Mouse (Mus musculus): ENCODE results near the gene Il1rap. TPM values are rescaled to one million over a fixed set of nuclear protein-coding genes. Genes with fewer than 3 reads are reported as not detected.

Il1rap gene
- polyA plus RNA-seq, 1 experiment from 2014 or later = 3.9 TPM

- Histone ChIP-seq H3K4me1 (ENCODE audit: control insufficient read depth, insufficient read depth, low read length) (no peaks in the 10 kb centered on the region), H3K27me3 (ENCODE audit: control insufficient read depth, insufficient read depth, low read length) (no peaks in the 10 kb centered on the region), H3K27ac (ENCODE audit: low read length) (no peak overlapping the region), H3K9me3 (replicated peaks; ENCODE audit: control insufficient read depth, low read length) (no peaks in the 10 kb centered on the region), H3K36me3 (ENCODE audit: control insufficient read depth, insufficient read depth) (no peaks in the 10 kb centered on the region), H3K4me2 (ENCODE audit: low read depth, low read length) (no peak overlapping the region), H3K9ac (ENCODE audit: low read length) (no peak overlapping the region), H3K4me3 (ENCODE audit: low read length) (no peak overlapping the region)
- 24% methylated on average over 2 of the region's 2 CpGs for WGBS
- ATAC-seq (replicated peaks; ENCODE audit: extremely low read depth, insufficient read depth, low FRiP score) = no peak
Observed at GRCm38 (mm10) chr16:26646066-26646465, 64.6 kb downstream of the Il1rap start.

DNA sequence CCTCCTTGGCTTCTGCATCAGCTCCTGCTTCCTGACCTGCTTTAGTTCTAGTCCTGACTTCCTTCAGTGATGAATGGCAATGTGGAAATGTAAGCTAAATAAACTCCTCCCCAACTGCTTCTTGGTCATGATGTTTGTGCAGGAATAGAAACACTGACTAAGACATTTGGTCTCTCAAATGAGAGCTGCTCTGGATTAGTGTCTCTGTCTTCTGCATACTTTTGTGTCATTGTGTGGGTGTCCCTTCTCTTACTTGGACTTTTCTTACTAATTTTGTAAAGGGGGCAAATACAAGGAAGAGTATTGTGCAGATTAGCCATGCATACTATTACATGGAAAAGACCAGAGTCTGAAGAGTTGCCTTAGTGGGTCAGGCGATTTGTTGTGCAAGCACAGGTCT lies 65.5 kb downstream of the Il1rap start:
- 82% methylated on average over 1 of the region's 1 CpGs for WGBS
- Histone ChIP-seq H3K27me3 (ENCODE audit: control insufficient read depth, insufficient read depth, low read length) (no peaks in the 10 kb centered on the region), H3K4me2 (ENCODE audit: low read depth, low read length) (no peak overlapping the region), H3K9me3 (replicated peaks; ENCODE audit: control insufficient read depth, low read length) (no peaks in the 10 kb centered on the region), H3K36me3 (ENCODE audit: control insufficient read depth, insufficient read depth) (no peaks in the 10 kb centered on the region), H3K27ac (ENCODE audit: low read length) (no peak overlapping the region), H3K9ac (ENCODE audit: low read length) (no peak overlapping the region), H3K4me1 (ENCODE audit: control insufficient read depth, insufficient read depth, low read length) (no peaks in the 10 kb centered on the region), H3K4me3 (ENCODE audit: low read length) (no peak overlapping the region)
- ATAC-seq (replicated peaks; ENCODE audit: extremely low read depth, insufficient read depth, low FRiP score) = no peak

GRCm38 (mm10) chr16:26662722-26663436 lies 81.4 kb downstream of the Il1rap start:
- 81% methylated on average over 7 of the region's 7 CpGs for WGBS
- no peak for ATAC-seq (replicated peaks; ENCODE audit: extremely low read depth, insufficient read depth, low FRiP score)
- Histone ChIP-seq H3K27me3 (ENCODE audit: control insufficient read depth, insufficient read depth, low read length) (no peaks in the 10 kb centered on the region), H3K27ac (ENCODE audit: low read length) (no peak overlapping the region), H3K4me1 (ENCODE audit: control insufficient read depth, insufficient read depth, low read length) (no peaks in the 10 kb centered on the region), H3K4me3 (ENCODE audit: low read length) (no peak overlapping the region), H3K4me2 (ENCODE audit: low read depth, low read length) (no peak overlapping the region), H3K36me3 (ENCODE audit: control insufficient read depth, insufficient read depth) (no peaks in the 10 kb centered on the region), H3K9ac (ENCODE audit: low read length) (no peak overlapping the region), H3K9me3 (replicated peaks; ENCODE audit: control insufficient read depth, low read length) (no peaks in the 10 kb centered on the region)

DNA sequence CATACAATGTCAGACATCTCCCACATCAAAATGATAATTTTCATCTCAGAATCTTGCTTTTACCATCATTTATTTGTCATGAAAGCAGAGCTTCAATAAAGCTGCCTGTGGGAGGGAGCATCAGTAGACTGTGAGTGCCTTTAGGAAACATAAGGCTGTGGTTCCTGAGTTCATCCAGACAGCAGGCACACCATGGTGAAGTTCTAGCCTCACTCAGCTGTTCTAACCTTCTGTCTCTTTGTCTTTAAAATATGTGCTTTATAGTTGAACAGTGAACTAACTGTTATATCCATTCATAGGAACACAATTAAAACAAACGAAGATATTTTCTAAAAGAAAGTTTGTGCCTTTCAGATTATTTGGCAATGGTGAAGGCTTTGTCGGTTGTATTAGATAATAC lies 84.9 kb downstream of the Il1rap start:
- H3K4me1 ChIP-seq (ENCODE audit: control insufficient read depth, insufficient read depth, low read length) = no peaks in the 10 kb centered on the region
- no peak overlapping the region for H3K27ac ChIP-seq (ENCODE audit: low read length)
- no peak for ATAC-seq (replicated peaks; ENCODE audit: extremely low read depth, insufficient read depth, low FRiP score)
- no peak overlapping the region for H3K4me3 ChIP-seq (ENCODE audit: low read length)
- H3K27me3 ChIP-seq (ENCODE audit: control insufficient read depth, insufficient read depth, low read length) = no peaks in the 10 kb centered on the region
- no peak overlapping the region for H3K9ac ChIP-seq (ENCODE audit: low read length)
- 65% methylated on average over 2 of the region's 2 CpGs for WGBS
- no peak overlapping the region for H3K4me2 ChIP-seq (ENCODE audit: low read depth, low read length)
- H3K9me3 ChIP-seq (replicated peaks; ENCODE audit: control insufficient read depth, low read length) = no peaks in the 10 kb centered on the region
- H3K36me3 ChIP-seq (ENCODE audit: control insufficient read depth, insufficient read depth) = no peaks in the 10 kb centered on the region

- Histone ChIP-seq H3K27me3 (ENCODE audit: control insufficient read depth, insufficient read depth, low read length) (no peaks in the 10 kb centered on the region), H3K36me3 (ENCODE audit: control insufficient read depth, insufficient read depth) (no peaks in the 10 kb centered on the region), H3K4me3 (ENCODE audit: low read length) (no peak overlapping the region), H3K4me2 (ENCODE audit: low read depth, low read length) (no peak overlapping the region), H3K9ac (ENCODE audit: low read length) (no peak overlapping the region), H3K27ac (ENCODE audit: low read length) (no peak overlapping the region), H3K9me3 (replicated peaks; ENCODE audit: control insufficient read depth, low read length) (no peaks in the 10 kb centered on the region), H3K4me1 (ENCODE audit: control insufficient read depth, insufficient read depth, low read length) (no peaks in the 10 kb centered on the region)
- 45% methylated on average over 2 of the region's 2 CpGs for WGBS
- no peak for ATAC-seq (replicated peaks; ENCODE audit: extremely low read depth, insufficient read depth, low FRiP score)
Observed at GRCm38 (mm10) chr16:26669081-26669480, 87.6 kb downstream of the Il1rap start.

DNA sequence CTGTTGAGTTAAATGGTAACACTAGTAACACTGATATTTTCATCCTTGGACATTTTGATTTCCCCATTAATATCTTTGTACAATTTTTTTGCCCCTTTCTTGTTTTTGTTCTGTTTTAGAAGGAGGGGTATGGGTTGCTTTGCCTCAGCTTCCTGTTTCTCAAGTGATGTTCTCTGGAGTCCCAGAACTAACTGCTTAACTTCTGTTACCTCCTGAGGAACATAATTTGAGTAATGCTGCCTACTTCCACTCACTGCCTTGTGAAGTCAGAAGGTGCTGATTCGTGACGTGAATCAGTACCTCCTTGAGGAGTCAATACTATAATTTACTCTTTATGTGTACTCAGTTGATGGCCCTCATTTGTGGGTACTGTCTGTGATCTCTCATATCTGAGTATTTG lies 98.9 kb downstream of the Il1rap start:
- no peak overlapping the region for H3K27ac ChIP-seq (ENCODE audit: low read length)
- no peak for ATAC-seq (replicated peaks; ENCODE audit: extremely low read depth, insufficient read depth, low FRiP score)
- 83% methylated on average over 2 of the region's 2 CpGs for WGBS
- H3K4me1 ChIP-seq (ENCODE audit: control insufficient read depth, insufficient read depth, low read length) = no peaks in the 10 kb centered on the region
- no peaks in the 10 kb centered on the region for H3K27me3 ChIP-seq (ENCODE audit: control insufficient read depth, insufficient read depth, low read length)
- H3K4me3 ChIP-seq (ENCODE audit: low read length) = no peak overlapping the region
- no peaks in the 10 kb centered on the region for H3K36me3 ChIP-seq (ENCODE audit: control insufficient read depth, insufficient read depth)
- H3K9me3 ChIP-seq (replicated peaks; ENCODE audit: control insufficient read depth, low read length) = no peaks in the 10 kb centered on the region
- H3K4me2 ChIP-seq (ENCODE audit: low read depth, low read length) = no peak overlapping the region
- H3K9ac ChIP-seq (ENCODE audit: low read length) = no peak overlapping the region

- H3K9ac ChIP-seq (ENCODE audit: low read length) = no peak overlapping the region
- no peaks in the 10 kb centered on the region for H3K4me1 ChIP-seq (ENCODE audit: control insufficient read depth, insufficient read depth, low read length)
- no peaks in the 10 kb centered on the region for H3K27me3 ChIP-seq (ENCODE audit: control insufficient read depth, insufficient read depth, low read length)
- H3K9me3 ChIP-seq (replicated peaks; ENCODE audit: control insufficient read depth, low read length) = no peaks in the 10 kb centered on the region
- H3K4me3 ChIP-seq (ENCODE audit: low read length) = no peak overlapping the region
- H3K36me3 ChIP-seq (ENCODE audit: control insufficient read depth, insufficient read depth) = no peaks in the 10 kb centered on the region
- H3K27ac ChIP-seq (ENCODE audit: low read length) = no peak overlapping the region
- no peak overlapping the region for H3K4me2 ChIP-seq (ENCODE audit: low read depth, low read length)
- 50% methylated on average over 2 of the region's 2 CpGs for WGBS
- no peak for ATAC-seq (replicated peaks; ENCODE audit: extremely low read depth, insufficient read depth, low FRiP score)
Observed at GRCm38 (mm10) chr16:26689771-26690170, 108.3 kb downstream of the Il1rap start.

DNA sequence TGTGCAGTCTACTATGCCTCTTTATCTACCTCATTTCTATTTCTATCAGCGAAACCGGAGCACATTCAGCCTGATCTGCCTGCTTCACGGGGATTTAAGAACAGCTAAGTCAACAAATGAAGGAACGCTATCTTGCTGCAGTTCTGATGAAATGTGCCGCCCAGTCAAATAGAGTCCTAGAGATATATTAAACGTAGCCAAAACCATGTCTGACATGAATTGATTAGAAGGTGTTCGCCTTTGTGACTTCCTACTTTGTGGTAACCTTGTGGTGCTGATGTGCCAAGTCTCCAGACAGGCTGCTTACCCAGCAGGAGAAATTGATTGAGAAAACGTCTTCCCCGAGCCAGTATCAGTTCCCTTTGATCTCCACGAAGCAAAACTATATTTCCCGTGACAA lies 109.8 kb downstream of the Il1rap start:
- WGBS = 53% methylated on average over 11 of the region's 11 CpGs

GRCm38 (mm10) chr16:26698076-26698475 lies 116.6 kb downstream of the Il1rap start:
- Histone ChIP-seq H3K36me3 (ENCODE audit: control insufficient read depth, insufficient read depth) (no peaks in the 10 kb centered on the region), H3K9ac (ENCODE audit: low read length) (no peak overlapping the region), H3K9me3 (replicated peaks; ENCODE audit: control insufficient read depth, low read length) (no peaks in the 10 kb centered on the region), H3K4me3 (ENCODE audit: low read length) (no peak overlapping the region), H3K4me2 (ENCODE audit: low read depth, low read length) (no peak overlapping the region), H3K4me1 (ENCODE audit: control insufficient read depth, insufficient read depth, low read length) (no peaks in the 10 kb centered on the region), H3K27me3 (ENCODE audit: control insufficient read depth, insufficient read depth, low read length) (no peaks in the 10 kb centered on the region), H3K27ac (ENCODE audit: low read length) (no peak overlapping the region)
- WGBS = 83% methylated on average over 4 of the region's 4 CpGs
- ATAC-seq (replicated peaks; ENCODE audit: extremely low read depth, insufficient read depth, low FRiP score) = no peak

More for the DNA sequence above, 109.8 kb downstream of the Il1rap start:
- no peak overlapping the region for H3K27ac ChIP-seq (ENCODE audit: low read length)
- no peak overlapping the region for H3K4me3 ChIP-seq (ENCODE audit: low read length)
- no peak overlapping the region for H3K4me2 ChIP-seq (ENCODE audit: low read depth, low read length)
- no peak for ATAC-seq (replicated peaks; ENCODE audit: extremely low read depth, insufficient read depth, low FRiP score)
- no peaks in the 10 kb centered on the region for H3K9me3 ChIP-seq (replicated peaks; ENCODE audit: control insufficient read depth, low read length)
- H3K4me1 ChIP-seq (ENCODE audit: control insufficient read depth, insufficient read depth, low read length) = no peaks in the 10 kb centered on the region
- no peaks in the 10 kb centered on the region for H3K36me3 ChIP-seq (ENCODE audit: control insufficient read depth, insufficient read depth)
- H3K9ac ChIP-seq (ENCODE audit: low read length) = no peak overlapping the region
- H3K27me3 ChIP-seq (ENCODE audit: control insufficient read depth, insufficient read depth, low read length) = no peaks in the 10 kb centered on the region
